Mouse (Mus musculus): Measurements from ENCODE around the gene Hnrnpa2b1. TPM values are rescaled to one million over a fixed set of nuclear protein-coding genes. Genes with fewer than 3 reads are reported as not detected.
"Not testable (repeated sequence)": the region's sequence is repeated elsewhere in the genome, so short reads cannot be mapped to it uniquely, and the experiment has no call there.

Gene Hnrnpa2b1
- polyA plus RNA-seq, 1 experiment from 2014 or later = 874 TPM

- H3K27me3 ChIP-seq (replicated peaks; ENCODE audit: control insufficient read depth, insufficient read depth, low read length) = no peaks in the 10 kb centered on the region
- H3K9ac ChIP-seq (ENCODE audit: low read length) = no peak overlapping the region
- H3K4me2 ChIP-seq (ENCODE audit: low read length) = no peak overlapping the region
- H3K9me3 ChIP-seq (replicated peaks; ENCODE audit: control insufficient read depth, low read length) = no peaks in the 10 kb centered on the region
- H3K4me1 ChIP-seq (ENCODE audit: control insufficient read depth, insufficient read depth, low read length) = no peaks in the 10 kb centered on the region
- no peak for ATAC-seq
- H3K36me3 ChIP-seq (ENCODE audit: control insufficient read depth, insufficient read depth, low read length) = no peaks in the 10 kb centered on the region
- DNase-seq (ENCODE audit: low spot score) = no peak
- no peak overlapping the region for H3K27ac ChIP-seq (ENCODE audit: low read depth, low read length)
- 79% methylated on average over 8 of the region's 8 CpGs for WGBS
- H3K4me3 ChIP-seq (ENCODE audit: low read depth, low read length) = no peak overlapping the region
Measured at GRCm38 (mm10) chr6:51497321-51498111, 27.8 kb upstream of the Hnrnpa2b1 start.

- Histone ChIP-seq H3K27ac (ENCODE audit: low read depth, low read length) (no peak overlapping the region), H3K4me1 (ENCODE audit: control insufficient read depth, insufficient read depth, low read length) (no peaks in the 10 kb centered on the region), H3K27me3 (replicated peaks; ENCODE audit: control insufficient read depth, insufficient read depth, low read length) (no peaks in the 10 kb centered on the region), H3K9me3 (replicated peaks; ENCODE audit: control insufficient read depth, low read length) (no peaks in the 10 kb centered on the region), H3K4me3 (ENCODE audit: low read depth, low read length) (no peak overlapping the region), H3K4me2 (ENCODE audit: low read length) (no peak overlapping the region), H3K36me3 (ENCODE audit: control insufficient read depth, insufficient read depth, low read length) (no peaks in the 10 kb centered on the region), H3K9ac (ENCODE audit: low read length) (no peak overlapping the region)
- DNase-seq (ENCODE audit: low spot score) = no peak
- ATAC-seq = no peak
- 74% methylated on average over 2 of the region's 2 CpGs for WGBS
Measured at GRCm38 (mm10) chr6:51489787-51490186, 20.1 kb upstream of the Hnrnpa2b1 start.

GRCm38 (mm10) chr6:51486731-51487130 is 17.0 kb upstream of the Hnrnpa2b1 start:
- no peaks in the 10 kb centered on the region for H3K9me3 ChIP-seq (replicated peaks; ENCODE audit: control insufficient read depth, low read length)
- WGBS = 85% methylated on average over 5 of the region's 5 CpGs
- DNase-seq (ENCODE audit: low spot score) (no peak), ATAC-seq (no peak)
- no peak overlapping the region for H3K27ac ChIP-seq (ENCODE audit: low read depth, low read length)
- H3K4me3 ChIP-seq (ENCODE audit: low read depth, low read length) = no peak overlapping the region
- peaks cover 18% of the 10 kb centered on the region for H3K36me3 ChIP-seq (ENCODE audit: control insufficient read depth, insufficient read depth, low read length)
- H3K4me2 ChIP-seq (ENCODE audit: low read length) = no peak overlapping the region
- H3K4me1 ChIP-seq (ENCODE audit: control insufficient read depth, insufficient read depth, low read length) = no peaks in the 10 kb centered on the region
- no peak overlapping the region for H3K9ac ChIP-seq (ENCODE audit: low read length)
- no peaks in the 10 kb centered on the region for H3K27me3 ChIP-seq (replicated peaks; ENCODE audit: control insufficient read depth, insufficient read depth, low read length)

- Histone ChIP-seq H3K36me3 (ENCODE audit: control insufficient read depth, insufficient read depth, low read length) (peaks cover 24% of the 10 kb centered on the region), H3K27ac (ENCODE audit: low read depth, low read length) (no peak overlapping the region), H3K4me3 (ENCODE audit: low read depth, low read length) (no peak overlapping the region), H3K27me3 (replicated peaks; ENCODE audit: control insufficient read depth, insufficient read depth, low read length) (no peaks in the 10 kb centered on the region), H3K4me1 (ENCODE audit: control insufficient read depth, insufficient read depth, low read length) (no peaks in the 10 kb centered on the region), H3K4me2 (ENCODE audit: low read length) (no peak overlapping the region), H3K9me3 (replicated peaks; ENCODE audit: control insufficient read depth, low read length) (no peaks in the 10 kb centered on the region), H3K9ac (ENCODE audit: low read length) (no peak overlapping the region)
- ATAC-seq = no peak
- 79% methylated on average over 7 of the region's 7 CpGs for WGBS
- DNase-seq (ENCODE audit: low spot score) = no peak
Measured at GRCm38 (mm10) chr6:51486076-51486710, 16.5 kb upstream of the Hnrnpa2b1 start.

- no peak overlapping the region for H3K9ac ChIP-seq (ENCODE audit: low read length)
- no peaks in the 10 kb centered on the region for H3K9me3 ChIP-seq (replicated peaks; ENCODE audit: control insufficient read depth, low read length)
- peaks cover 29% of the 10 kb centered on the region for H3K36me3 ChIP-seq (ENCODE audit: control insufficient read depth, insufficient read depth, low read length)
- no peaks in the 10 kb centered on the region for H3K27me3 ChIP-seq (replicated peaks; ENCODE audit: control insufficient read depth, insufficient read depth, low read length)
- no peak overlapping the region for H3K27ac ChIP-seq (ENCODE audit: low read depth, low read length)
- DNase-seq (ENCODE audit: low spot score) = no peak
- ATAC-seq = no peak
- 71% methylated on average over 2 of the region's 2 CpGs for WGBS
- H3K4me1 ChIP-seq (ENCODE audit: control insufficient read depth, insufficient read depth, low read length) = no peaks in the 10 kb centered on the region
- H3K4me3 ChIP-seq (ENCODE audit: low read depth, low read length) = no peak overlapping the region
- no peak overlapping the region for H3K4me2 ChIP-seq (ENCODE audit: low read length)
Measured at GRCm38 (mm10) chr6:51485646-51486045, 16.0 kb upstream of the Hnrnpa2b1 start.

GRCm38 (mm10) chr6:51484556-51484955 is 14.9 kb upstream of the Hnrnpa2b1 start:
- not testable (repeated sequence) for DNase-seq (ENCODE audit: low spot score); H3K4me2 ChIP-seq (ENCODE audit: low read length); H3K4me3 ChIP-seq (ENCODE audit: low read depth, low read length); H3K9ac ChIP-seq (ENCODE audit: low read length); H3K4me1 ChIP-seq (ENCODE audit: control insufficient read depth, insufficient read depth, low read length); ATAC-seq; H3K27me3 ChIP-seq (replicated peaks; ENCODE audit: control insufficient read depth, insufficient read depth, low read length); H3K9me3 ChIP-seq (replicated peaks; ENCODE audit: control insufficient read depth, low read length); H3K27ac ChIP-seq (ENCODE audit: low read depth, low read length)
- WGBS = 89% methylated on average over 8 of the region's 8 CpGs
- peaks cover 40% of the 10 kb centered on the region for H3K36me3 ChIP-seq (ENCODE audit: control insufficient read depth, insufficient read depth, low read length)

GRCm38 (mm10) chr6:51483861-51484260 is 14.2 kb upstream of the Hnrnpa2b1 start:
- 94% methylated on average over 3 of the region's 3 CpGs for WGBS
- H3K27ac ChIP-seq (ENCODE audit: low read depth, low read length) = no peak overlapping the region
- H3K4me2 ChIP-seq (ENCODE audit: low read length) = no peak overlapping the region
- H3K36me3 ChIP-seq (ENCODE audit: control insufficient read depth, insufficient read depth, low read length) = peaks cover 47% of the 10 kb centered on the region
- no peak overlapping the region for H3K9ac ChIP-seq (ENCODE audit: low read length)
- H3K4me1 ChIP-seq (ENCODE audit: control insufficient read depth, insufficient read depth, low read length) = no peaks in the 10 kb centered on the region
- H3K4me3 ChIP-seq (ENCODE audit: low read depth, low read length) = no peak overlapping the region
- no peak for ATAC-seq
- no peaks in the 10 kb centered on the region for H3K9me3 ChIP-seq (replicated peaks; ENCODE audit: control insufficient read depth, low read length)
- no peak for DNase-seq (ENCODE audit: low spot score)
- no peaks in the 10 kb centered on the region for H3K27me3 ChIP-seq (replicated peaks; ENCODE audit: control insufficient read depth, insufficient read depth, low read length)

- DNase-seq (ENCODE audit: low spot score) (no peak), ATAC-seq (no peak)
- Histone ChIP-seq H3K36me3 (ENCODE audit: control insufficient read depth, insufficient read depth, low read length) (peaks cover 63% of the 10 kb centered on the region), H3K27ac (ENCODE audit: low read depth, low read length) (no peak overlapping the region), H3K9ac (ENCODE audit: low read length) (no peak overlapping the region), H3K27me3 (replicated peaks; ENCODE audit: control insufficient read depth, insufficient read depth, low read length) (no peaks in the 10 kb centered on the region), H3K4me3 (ENCODE audit: low read depth, low read length) (no peak overlapping the region), H3K9me3 (replicated peaks; ENCODE audit: control insufficient read depth, low read length) (no peaks in the 10 kb centered on the region), H3K4me2 (ENCODE audit: low read length) (no peak overlapping the region), H3K4me1 (ENCODE audit: control insufficient read depth, insufficient read depth, low read length) (no peaks in the 10 kb centered on the region)
- 94% methylated on average over 8 of the region's 8 CpGs for WGBS
Measured at GRCm38 (mm10) chr6:51481548-51481947, 11.9 kb upstream of the Hnrnpa2b1 start.

GRCm38 (mm10) chr6:51479136-51479731 is 9.5 kb upstream of the Hnrnpa2b1 start:
- Histone ChIP-seq H3K4me1 (ENCODE audit: control insufficient read depth, insufficient read depth, low read length) (no peaks in the 10 kb centered on the region), H3K27ac (ENCODE audit: low read depth, low read length) (no peak overlapping the region), H3K9me3 (replicated peaks; ENCODE audit: control insufficient read depth, low read length) (no peaks in the 10 kb centered on the region), H3K27me3 (replicated peaks; ENCODE audit: control insufficient read depth, insufficient read depth, low read length) (no peaks in the 10 kb centered on the region), H3K4me3 (ENCODE audit: low read depth, low read length) (no peak overlapping the region), H3K9ac (ENCODE audit: low read length) (no peak overlapping the region), H3K4me2 (ENCODE audit: low read length) (no peak overlapping the region), H3K36me3 (ENCODE audit: control insufficient read depth, insufficient read depth, low read length) (peaks cover 77% of the 10 kb centered on the region)
- DNase-seq (ENCODE audit: low spot score) = no peak
- no peak for ATAC-seq
- 93% methylated on average over 4 of the region's 4 CpGs for WGBS
